Mouse (Mus musculus) lung, postnatal 14 days (tissue): ENCODE results near the gene Hist1h3f.

ENCODE experiments used
- DNase-seq: peaks from one replicate; pipeline ENCODE4 v3.0.0; 2021

The Hist1h3f gene

GRCm38 (mm10) chr13:23543965-23544786, at the start of gene Hist1h3f:
TSS of gene Hist1h3f (plus strand) at chr13:23544052.
- peak; percentile 68 for DNase-seq

GRCm38 (mm10) chr13:23495526-23495925, 48.3 kb upstream of the Hist1h3f start:
- no peak for DNase-seq

GRCm38 (mm10) chr13:23497656-23498321, 46.1 kb upstream of the Hist1h3f start:
- DNase-seq: peak; percentile 7

DNA sequence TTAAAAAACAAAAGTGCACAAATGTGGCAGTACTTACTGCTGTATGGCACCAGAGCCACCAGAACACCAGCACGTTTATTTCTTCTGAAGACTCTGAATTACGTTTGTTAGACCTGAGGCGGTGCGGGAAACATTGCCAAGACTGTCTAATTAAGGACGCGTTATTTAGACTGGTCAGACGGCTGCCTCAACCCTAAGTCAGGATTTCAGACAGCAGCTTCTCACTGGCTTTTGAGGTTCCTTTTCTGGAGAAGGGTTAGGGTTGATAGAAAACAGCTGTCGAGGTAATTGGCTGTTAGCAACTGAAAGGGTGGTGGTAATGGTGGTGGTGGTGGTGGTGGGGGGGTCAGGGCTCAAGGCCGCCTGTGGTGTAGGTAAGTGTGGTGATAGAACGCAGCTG, 45.2 kb upstream of the Hist1h3f start:
- DNase-seq: peak; percentile 3

- no peak for DNase-seq
Observed at GRCm38 (mm10) chr13:23499943-23500342, 43.9 kb upstream of the Hist1h3f start.

DNA sequence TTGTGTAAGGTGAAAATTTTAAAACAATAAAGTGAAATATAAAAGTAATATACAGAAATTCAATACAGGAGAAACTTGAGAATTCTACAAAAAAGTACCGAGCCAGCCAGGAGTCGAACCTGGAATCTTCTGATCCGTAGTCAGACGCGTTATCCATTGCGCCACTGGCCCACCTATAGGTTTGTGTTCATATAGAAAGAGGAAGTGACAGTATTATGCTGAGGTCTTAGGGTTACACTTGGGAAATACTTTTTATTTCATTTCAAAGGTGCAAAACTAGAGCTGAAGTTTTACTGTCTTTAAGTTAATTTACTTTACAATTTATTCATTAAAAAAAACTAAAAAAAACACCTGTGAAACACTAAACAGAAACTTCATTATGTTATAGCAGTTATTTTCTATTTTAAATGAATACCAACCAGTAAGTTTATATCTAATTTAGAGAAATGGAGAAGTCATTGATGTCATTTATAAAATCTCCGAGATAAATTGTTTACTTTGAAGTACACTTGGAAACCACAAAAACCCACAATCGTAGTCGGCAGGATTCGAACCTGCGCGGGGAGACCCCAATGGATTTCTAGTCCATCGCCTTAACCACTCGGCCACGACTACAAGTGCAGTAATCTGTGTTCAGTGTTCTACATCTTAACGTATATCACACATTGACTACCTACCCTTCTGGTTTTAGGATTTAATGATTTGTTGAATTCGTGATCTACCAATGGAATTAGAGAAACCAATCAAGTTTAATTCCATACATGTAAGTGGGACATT, 43.2 kb upstream of the Hist1h3f start:
- DNase-seq: no peak

DNA sequence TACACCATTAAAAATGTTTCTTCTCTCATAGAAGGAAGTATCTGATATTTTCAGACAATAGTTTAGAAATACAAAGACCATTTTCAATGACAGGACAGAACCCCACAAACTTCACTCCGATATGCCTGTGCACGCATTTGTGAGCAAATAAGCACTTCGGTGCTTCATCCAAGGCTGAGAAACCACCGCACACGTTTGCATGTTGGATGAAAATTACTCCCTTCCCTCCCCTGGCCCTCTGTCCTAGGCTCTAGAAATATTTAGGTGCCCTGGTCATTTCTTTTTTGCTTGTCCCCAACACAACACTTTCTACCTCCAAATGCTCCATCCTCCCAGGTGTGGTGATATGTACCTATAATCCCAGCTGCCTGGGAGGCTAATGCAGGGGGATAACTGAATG, 42.3 kb upstream of the Hist1h3f start:
- no peak for DNase-seq

DNA sequence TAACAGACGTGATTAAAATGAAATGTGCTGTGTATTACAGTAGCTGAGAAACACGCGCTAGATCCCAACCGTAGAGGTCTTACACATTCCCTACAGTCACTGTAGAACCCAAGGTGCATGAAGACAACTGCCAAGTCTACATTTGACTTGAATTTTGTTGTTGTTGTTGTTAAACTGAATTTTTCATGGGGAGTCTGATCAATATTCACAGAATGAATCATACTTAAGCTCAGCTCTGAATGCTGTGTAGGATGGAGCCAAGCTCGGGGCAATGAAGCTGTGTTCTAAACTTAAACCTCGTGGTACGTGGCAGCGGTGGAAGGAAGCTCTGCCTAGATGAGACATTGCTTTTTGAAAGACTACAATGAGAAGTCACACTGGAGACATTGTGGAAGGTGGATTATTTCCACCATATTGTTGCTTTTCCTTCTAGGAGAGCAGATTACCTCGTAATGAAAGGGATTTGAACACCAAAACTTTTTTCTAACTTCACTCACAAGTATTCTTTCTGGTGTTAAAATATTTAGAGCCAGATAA, 41.8 kb upstream of the Hist1h3f start:
- no peak for DNase-seq

DNA sequence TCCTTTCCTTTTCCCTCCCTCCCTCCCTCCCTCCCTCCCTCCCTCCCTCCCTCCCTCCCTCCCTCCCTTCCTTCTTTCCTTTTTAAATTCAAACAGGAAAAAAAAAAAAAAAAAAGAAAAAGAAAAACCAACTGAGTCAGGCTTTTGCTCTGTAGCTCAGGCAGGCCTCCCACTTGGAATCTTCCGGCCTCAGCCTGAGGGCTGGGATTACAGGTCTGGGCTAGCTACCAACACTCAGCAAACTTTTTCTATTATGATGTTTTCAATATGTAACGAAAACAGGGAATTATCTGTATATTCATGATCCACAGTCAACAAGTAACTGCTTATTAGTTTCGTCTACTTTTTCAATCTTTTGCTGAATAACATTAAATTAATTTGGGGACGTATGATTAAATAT, 40.9 kb upstream of the Hist1h3f start:
- no peak for DNase-seq

- DNase-seq: peak; percentile 55
Observed at GRCm38 (mm10) chr13:23503797-23504196, 40.1 kb upstream of the Hist1h3f start.

DNA sequence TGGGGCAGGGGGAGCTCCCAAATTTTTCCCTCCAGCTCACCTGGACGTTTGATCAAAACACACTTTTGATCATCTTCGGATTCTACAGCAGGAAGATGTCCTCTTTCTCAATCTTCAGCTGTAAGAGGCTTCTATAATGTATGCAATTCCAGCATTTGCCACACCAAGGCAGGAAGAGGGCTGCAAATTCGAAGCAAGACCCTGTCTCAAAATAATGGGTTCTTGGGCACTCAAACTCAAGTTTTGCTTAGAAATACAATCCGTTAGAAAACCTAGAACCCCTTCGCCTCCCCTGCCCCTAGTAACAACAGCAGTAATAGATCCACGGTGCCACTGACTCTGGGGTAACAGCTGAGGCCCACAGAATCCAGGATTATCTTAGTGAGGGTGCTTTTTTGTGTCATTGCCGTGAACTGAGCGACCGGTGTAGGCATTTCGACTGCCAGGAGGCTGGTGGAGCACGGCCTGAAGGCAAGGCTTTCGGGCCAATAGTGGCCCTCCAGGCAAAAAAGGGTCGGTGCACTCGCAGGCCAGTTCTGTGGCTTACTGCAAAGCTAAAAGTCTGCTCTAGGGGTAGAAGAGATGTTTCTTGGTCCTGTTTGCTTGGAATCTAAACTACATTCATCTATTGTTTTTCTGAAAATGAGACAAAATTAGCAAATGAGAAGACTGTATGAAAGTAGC, 38.0 kb upstream of the Hist1h3f start:
- DNase-seq: no peak

DNA sequence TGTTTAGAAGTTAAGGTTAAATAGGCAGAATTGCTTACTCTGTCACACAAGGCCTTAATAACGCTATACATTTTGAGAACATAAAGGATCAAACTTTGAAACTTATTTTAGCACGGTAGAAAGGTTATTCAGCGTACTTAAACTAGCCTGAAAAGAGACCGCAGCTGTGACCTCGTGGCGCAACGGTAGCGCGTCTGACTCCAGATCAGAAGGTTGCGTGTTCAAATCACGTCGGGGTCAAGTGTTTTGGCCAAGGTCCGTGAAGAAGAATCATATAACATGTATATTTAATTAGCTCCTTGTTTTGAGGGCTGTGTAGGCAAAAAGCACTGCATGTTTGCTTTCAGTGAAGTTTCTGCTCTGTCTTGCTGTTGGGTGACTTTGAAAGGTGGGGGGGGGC, 37.5 kb upstream of the Hist1h3f start:
- DNase-seq: no peak

DNA sequence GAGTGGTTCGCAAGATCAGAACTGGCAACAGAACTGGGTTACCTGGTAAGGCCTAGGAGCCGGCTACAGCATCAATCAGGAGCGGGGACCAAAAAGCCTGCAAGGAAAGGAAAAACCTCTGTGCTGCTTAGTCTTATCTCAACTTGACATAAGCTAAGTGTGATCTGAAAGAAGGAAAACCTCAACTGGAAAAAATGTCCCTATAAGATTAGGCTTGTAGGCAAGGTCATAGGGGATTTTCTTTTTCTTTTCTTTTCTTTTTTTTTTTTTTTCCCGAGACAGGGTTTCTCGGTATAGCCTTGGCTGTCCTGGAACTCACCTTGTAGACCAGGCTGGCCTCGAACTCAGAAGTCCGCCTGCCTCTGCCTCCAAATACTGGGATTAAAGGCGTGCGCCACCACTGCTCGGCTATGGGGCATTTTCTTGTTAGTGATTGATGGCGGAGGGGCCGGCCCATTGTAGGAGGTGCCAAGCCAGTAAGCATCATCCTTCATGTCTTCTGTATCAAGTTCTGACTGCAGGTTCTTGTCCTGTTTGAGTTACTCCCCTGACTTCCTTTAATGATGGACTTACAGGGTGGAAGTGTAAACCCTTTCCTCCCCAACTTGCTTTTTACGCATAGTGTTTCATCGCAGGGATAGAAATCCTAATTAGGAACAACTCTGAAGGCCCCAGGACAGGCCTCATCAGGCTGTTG, 36.9 kb upstream of the Hist1h3f start:
- no peak for DNase-seq

GRCm38 (mm10) chr13:23510127-23510526, 33.7 kb upstream of the Hist1h3f start:
- no peak for DNase-seq

DNA sequence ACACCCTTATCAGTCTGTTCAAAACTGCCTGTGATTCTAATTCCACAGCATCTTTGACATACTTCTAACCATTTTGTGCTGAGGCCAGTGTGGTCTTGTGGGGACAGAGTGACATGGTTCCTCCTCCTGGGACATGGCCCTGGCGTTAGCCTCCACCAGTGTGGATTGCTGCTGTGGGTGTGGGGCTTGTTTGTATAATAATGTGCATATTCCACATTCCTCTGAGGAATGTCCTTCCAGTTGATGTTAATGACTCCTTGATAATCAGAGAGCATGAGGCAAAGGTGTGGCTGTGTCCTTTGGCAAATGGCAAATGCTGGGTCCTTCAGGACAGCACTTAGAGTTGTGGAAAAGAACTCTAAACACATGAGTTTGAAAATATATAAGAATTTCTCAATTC, 30.3 kb upstream of the Hist1h3f start:
- DNase-seq: no peak

GRCm38 (mm10) chr13:23515281-23515680, 28.6 kb upstream of the Hist1h3f start:
- DNase-seq: no peak

GRCm38 (mm10) chr13:23515826-23516620, 27.8 kb upstream of the Hist1h3f start:
- DNase-seq: no peak

DNA sequence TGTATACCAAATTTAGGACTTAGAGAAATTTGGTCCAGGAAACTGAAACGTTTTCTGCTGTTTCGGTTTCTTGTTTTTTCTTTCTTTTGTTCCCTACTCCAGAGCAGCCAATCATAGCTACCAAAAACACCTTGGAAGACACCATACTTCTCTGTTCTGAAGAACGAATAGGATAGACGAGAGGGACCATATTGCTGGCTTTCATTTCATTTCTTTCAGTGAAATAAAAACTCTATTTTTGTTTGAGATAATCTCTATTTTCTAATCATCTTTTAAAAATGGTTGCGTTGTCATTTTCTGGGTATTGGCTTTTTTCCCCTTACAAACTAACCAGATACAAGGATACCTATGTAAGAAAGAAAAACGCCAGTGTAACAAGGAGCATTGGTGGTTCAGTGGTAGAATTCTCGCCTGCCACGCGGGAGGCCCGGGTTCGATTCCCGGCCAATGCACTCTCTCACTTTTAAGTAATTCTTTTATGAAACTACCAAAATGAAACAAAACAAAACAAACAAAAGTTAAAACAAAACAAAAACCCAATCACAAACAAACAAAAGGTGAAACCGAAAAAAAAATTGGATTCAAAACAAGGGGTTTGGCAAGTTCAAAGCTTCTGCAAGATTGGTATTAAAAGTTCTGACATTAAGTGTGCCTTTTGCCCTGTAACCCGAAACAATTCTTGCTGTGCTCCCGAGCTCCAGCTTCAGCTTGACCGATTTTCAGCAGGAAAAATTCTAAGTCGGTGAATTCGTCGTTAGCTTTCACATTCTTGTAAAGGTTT, 26.8 kb upstream of the Hist1h3f start:
- peak; percentile 85 for DNase-seq

DNA sequence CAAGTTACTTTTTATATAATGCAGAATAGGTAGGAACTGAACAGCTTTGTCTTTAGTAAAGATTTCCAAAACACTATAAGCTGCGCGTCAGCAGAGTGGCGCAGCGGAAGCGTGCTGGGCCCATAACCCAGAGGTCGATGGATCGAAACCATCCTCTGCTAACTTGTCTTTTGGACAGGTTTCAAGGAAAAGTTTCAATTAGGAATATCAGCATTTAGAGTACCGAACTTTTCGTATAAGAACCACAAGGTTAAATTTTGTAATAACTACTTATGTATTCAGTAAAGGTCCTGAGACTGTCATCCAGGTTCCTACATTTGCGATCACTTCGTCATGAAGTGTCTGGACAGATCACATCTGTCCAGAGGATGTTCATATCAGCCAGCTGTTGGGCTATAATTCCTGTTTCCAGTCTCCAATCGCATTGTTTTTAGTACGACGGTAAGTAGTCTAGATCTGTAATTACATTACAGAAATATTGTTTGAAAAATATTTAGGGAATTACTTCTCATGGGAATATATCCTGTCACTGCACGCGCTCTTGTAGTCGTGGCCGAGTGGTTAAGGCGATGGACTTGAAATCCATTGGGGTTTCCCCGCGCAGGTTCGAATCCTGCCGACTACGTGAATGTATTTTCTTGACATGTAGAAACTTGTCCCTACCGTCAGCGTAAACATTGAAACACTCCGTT, 26.1 kb upstream of the Hist1h3f start:
- peak; percentile 92 for DNase-seq

DNA sequence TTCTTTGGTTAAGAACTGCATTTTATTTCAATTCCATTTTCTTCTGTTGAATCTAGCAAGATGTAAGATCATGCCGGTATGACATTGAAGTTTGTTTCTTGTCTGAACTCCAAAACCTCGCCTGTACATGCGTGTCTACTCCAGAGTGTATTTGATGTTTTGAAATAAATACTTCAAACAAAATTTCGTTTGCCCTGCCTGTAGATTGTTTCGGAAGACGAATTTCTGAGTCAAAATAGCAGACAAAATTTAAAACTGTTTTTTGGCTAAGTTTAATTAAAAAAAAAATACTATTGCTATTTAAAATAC, 25.6 kb upstream of the Hist1h3f start:
- DNase-seq: no peak
